Mouse (Mus musculus) heart, postnatal 0 days (tissue): ENCODE results near the gene Gpr162.
"Not testable (repeated sequence)": the region's sequence is repeated elsewhere in the genome, so short reads cannot be mapped to it uniquely, and the experiment has no call there.

Source experiments
- CTCF ChIP-seq: IDR thresholded peaks from 2 replicates; pipeline ENCODE4 v1.5.1; 2016; ENCODE audit warnings: antibody characterized with exemption, control low read depth, low read depth
- EP300 ChIP-seq: IDR thresholded peaks from 2 replicates; pipeline ENCODE4 v1.6.1; 2016; ENCODE audit warnings: antibody characterized with exemption, low read depth

DNA sequence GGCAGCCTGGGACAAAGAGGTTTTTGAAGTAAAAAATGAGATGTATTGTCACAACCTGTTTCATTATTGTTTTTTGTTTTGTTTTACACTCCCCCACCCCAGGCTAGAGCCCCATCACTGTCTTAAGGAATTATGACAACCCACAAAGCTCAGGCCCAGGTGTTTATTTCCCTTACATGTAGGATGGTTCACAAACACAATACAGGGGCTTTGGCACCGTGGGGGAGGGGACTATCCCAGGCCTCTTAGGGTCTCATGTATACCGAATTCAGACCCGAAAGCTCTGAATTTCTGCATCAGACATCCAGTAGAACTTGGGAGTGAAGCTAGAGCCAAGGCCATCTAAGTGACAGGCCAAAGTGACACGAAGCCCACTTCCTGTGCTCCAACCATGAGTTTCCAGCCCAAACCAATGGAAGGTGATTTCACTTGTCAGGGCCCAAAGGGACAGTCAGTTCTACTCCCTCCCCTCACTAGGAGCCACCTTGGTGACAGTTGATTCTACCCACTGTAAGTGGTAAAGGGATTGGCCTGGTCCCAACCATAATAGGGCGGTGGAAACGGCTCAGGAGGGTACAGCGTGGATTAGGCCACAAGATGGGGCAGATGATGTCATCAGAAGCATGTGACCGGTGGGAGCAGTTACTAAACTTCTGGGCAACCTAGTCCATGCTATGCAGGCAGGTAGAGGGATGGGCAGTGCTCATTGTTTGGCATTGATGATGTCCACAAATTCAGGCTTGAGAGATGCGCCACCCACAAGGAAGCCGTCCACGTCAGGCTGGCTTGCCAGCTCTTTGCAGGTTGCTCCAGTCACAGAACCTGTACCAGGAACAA is 53.0 kb downstream of the Gpr162 start:
- TF ChIP-seq EP300, CTCF: not testable (repeated sequence)
